Mouse (Mus musculus) MEL (cell line): ENCODE data around the gene Ciao2a.

Experiments
- CTCF ChIP-seq, 3 experiments: IDR thresholded peaks in 2 of 3; conservative IDR thresholded peaks in 1 of 3; 2 replicates each; pipeline ENCODE4 v1.5.1; 2011 to 2012; ENCODE audit warnings: low read length in 3 of 3, low read depth in 2 of 3, mild to moderate bottlenecking in 2 of 3, improper control_type of control experiment in 1 of 3, inconsistent platforms in 1 of 3, mixed read lengths in 1 of 3, moderate library complexity in 1 of 3; ENCODE audit not compliant: control insufficient read depth in 1 of 3, insufficient read depth in 1 of 3, poor library complexity in 1 of 3, severe bottlenecking in 1 of 3
- EP300 ChIP-seq, 2 experiments: IDR thresholded peaks; 2 replicates each; pipeline ENCODE4 v1.6.1; 2011; ENCODE audit warnings: improper control_type of control experiment in 2 of 2, low read length in 2 of 2, low read depth in 1 of 2, mild to moderate bottlenecking in 1 of 2
- HCFC1 ChIP-seq: IDR thresholded peaks from 2 replicates; pipeline ENCODE4 v1.6.1; 2012; ENCODE audit warnings: low read depth, mild to moderate bottlenecking, inconsistent platforms, low read length, improper control_type of control experiment, moderate library complexity
- KAT2A ChIP-seq: conservative IDR thresholded peaks from 2 replicates; pipeline ENCODE4 v1.6.1; 2012; ENCODE audit warnings: low read depth, low read length, improper control_type of control experiment, inconsistent platforms
- MAX ChIP-seq: IDR thresholded peaks from 2 replicates; pipeline ENCODE4 v1.6.1; 2011; ENCODE audit warnings: low read length, improper control_type of control experiment
- NELFE ChIP-seq: IDR thresholded peaks from 2 replicates; pipeline ENCODE4 v1.6.1; 2011; ENCODE audit warnings: low read depth, low read length, improper control_type of control experiment
- POLR2A ChIP-seq, 2 experiments: IDR thresholded peaks; 2 replicates each; pipeline ENCODE4 v1.6.1; 2011 to 2012; ENCODE audit warnings: low read length in 2 of 2, mild to moderate bottlenecking in 2 of 2, control low read depth in 1 of 2, improper control_type of control experiment in 1 of 2, low read depth in 1 of 2, moderate library complexity in 1 of 2; ENCODE audit not compliant: control insufficient read depth in 1 of 2, insufficient read depth in 1 of 2, poor library complexity in 1 of 2
- POLR2AphosphoS5 ChIP-seq: IDR thresholded peaks from 2 replicates; pipeline ENCODE4 v1.6.1; 2012; ENCODE audit warnings: low read depth, borderline replicate concordance, mild to moderate bottlenecking, inconsistent platforms, low read length, moderate library complexity, mixed read lengths
- RAD21 ChIP-seq: IDR thresholded peaks from 2 replicates; pipeline ENCODE4 v1.6.1; 2011; ENCODE audit warnings: mild to moderate bottlenecking, low read depth, low read length, improper control_type of control experiment
- USF1 ChIP-seq: IDR thresholded peaks from 2 replicates; pipeline ENCODE4 v1.6.1; 2014; ENCODE audit warnings: low read depth, mild to moderate bottlenecking, inconsistent platforms, low read length, improper control_type of control experiment, moderate library complexity
- USF2 ChIP-seq, 2 experiments: IDR thresholded peaks; 2 replicates each; pipeline ENCODE4 v1.6.1; 2011 to 2012; ENCODE audit warnings: improper control_type of control experiment in 2 of 2, low read length in 2 of 2, borderline replicate concordance in 1 of 2, inconsistent platforms in 1 of 2, low read depth in 1 of 2, mild to moderate bottlenecking in 1 of 2; ENCODE audit not compliant: insufficient read depth in 1 of 2
- ZC3H11A ChIP-seq: IDR thresholded peaks from 2 replicates; pipeline ENCODE4 v1.6.1; 2012; ENCODE audit warnings: low read depth, mild to moderate bottlenecking, inconsistent platforms, low read length, improper control_type of control experiment
- ZMIZ1 ChIP-seq: IDR thresholded peaks from 2 replicates; pipeline ENCODE4 v1.6.1; 2012; ENCODE audit warnings: low read depth, mild to moderate bottlenecking, inconsistent platforms, low read length, improper control_type of control experiment, moderate library complexity

GRCm38 (mm10) chr9:66110126-66110525, 16.3 kb upstream of the Ciao2a start:
- no peak for TF ChIP-seq USF1
- no peak for TF ChIP-seq CTCF (IDR thresholded peaks at IDR 0.05 in 2 of 3, conservative IDR thresholded peaks at IDR 0.05 in 1 of 3; ENCODE audit: control insufficient read depth in 1 of 3, insufficient read depth in 1 of 3, low read depth in 2 of 3, low read length in 3 of 3, poor library complexity in 1 of 3, severe bottlenecking in 1 of 3)
- TF ChIP-seq MAX: no peak
- no peak for TF ChIP-seq RAD21
- TF ChIP-seq HCFC1: no peak
- TF ChIP-seq POLR2A (IDR thresholded peaks at IDR 0.05; ENCODE audit: control insufficient read depth in 1 of 2, insufficient read depth in 1 of 2, low read depth in 1 of 2, low read length in 2 of 2, poor library complexity in 1 of 2): no peak
- TF ChIP-seq NELFE: no peak
- no peak for TF ChIP-seq POLR2AphosphoS5
- TF ChIP-seq USF2 (IDR thresholded peaks at IDR 0.05; ENCODE audit: borderline replicate concordance in 1 of 2, insufficient read depth in 1 of 2, low read depth in 1 of 2, low read length in 2 of 2): no peak
- TF ChIP-seq EP300 (IDR thresholded peaks at IDR 0.05; ENCODE audit: low read depth in 1 of 2, low read length in 2 of 2): no peak
- TF ChIP-seq KAT2A: no peak
- no peak for TF ChIP-seq ZMIZ1
- TF ChIP-seq ZC3H11A: no peak
